Mouse (Mus musculus) B cell, adult 62 days (primary cell): Measurements from ENCODE around the gene Ntn1. TPM values are rescaled to one million over a fixed set of nuclear protein-coding genes. Genes with fewer than 3 reads are reported as not detected.

ENCODE experiments used
- total RNA-seq: library from RNA; stranded (reverse); gene quantifications from 4 replicates; pipeline ENCODE4 v1.2.4, GENCODE M21; 2023

The Ntn1 gene
- total RNA-seq, result not detected in 4 replicates

DNA sequence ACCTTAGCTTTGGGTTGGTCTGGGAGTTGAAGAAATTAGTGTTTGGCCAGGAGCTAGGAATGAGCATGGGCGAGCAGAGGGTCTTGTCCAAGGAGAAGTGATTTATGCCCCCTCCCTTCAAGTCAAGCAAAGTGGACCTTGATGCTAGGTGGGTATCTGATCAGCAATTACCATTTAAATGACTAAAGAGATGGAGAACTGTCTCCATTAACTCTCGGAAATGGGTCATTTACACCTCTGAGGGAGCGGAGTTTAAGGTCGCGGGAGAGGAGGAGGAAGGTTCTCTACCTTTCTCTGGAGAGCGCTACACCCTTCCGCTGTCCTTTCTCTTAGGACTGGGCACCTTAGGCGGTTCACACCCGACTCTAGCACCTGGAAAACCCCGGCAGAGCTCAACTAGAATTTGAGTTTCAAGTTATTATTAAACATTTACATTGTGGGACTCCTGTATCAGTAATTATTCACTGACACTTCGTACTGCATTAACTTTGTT, at the start of gene Ntn1:
TSS of gene Ntn1 (minus strand) at position 97 of the 493 bp plus-strand sequence.

DNA sequence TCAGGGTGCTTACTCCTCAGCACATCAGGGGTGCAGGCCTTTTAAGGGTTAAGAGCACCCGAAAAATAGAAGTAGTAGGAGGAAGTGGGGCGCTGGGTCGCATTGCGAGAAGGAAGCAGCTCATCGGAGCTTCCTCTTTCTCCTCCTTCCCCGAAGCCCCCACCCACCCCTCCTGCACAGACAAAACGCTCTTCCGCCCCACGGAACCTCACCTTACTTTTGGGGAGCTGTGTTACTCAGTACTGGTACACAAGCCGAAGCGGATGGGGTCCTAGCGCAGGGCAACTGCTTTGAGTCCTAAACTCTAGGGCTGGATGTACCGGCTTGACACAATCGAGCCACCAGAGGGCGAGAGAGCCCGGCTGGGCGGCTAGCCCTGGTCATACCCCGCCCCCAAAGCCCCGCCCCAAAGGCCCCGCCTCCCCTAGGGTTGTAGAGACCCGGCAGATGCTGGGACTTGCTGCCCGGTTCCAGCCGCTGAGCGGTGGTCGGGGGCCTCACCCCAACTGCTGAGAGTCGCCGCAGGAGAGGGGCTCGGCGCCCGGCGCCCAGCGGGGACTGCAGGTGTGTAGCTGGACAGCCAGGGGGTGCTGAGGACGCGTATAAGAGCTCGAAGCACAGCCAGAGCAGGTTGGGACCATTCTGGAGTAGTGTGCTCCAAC, 31.2 kb upstream of the Ntn1 start, which contains the start of gene Pik3r5:
TSS of gene Pik3r5 (plus strand) at position 423 of the 662 bp plus-strand sequence.

Other genes starting within 250 kb of the Ntn1 start
- gene Pik3r5, start 31.3 kb upstream of the Ntn1 start, total RNA-seq, result 33.9 to 37.8 TPM (median 34.5 TPM) in 4 replicates
- gene Pik3r6, start 102.2 kb upstream of the Ntn1 start, total RNA-seq, result 0.17 to 0.86 TPM (median 0.38 TPM) in 3 of 4 replicates, not detected in the other
- not detected in 4 replicates for gene Mfsd6l, start 155.4 kb upstream of the Ntn1 start, total RNA-seq
- not detected in 4 replicates for gene Ccdc42, start 186.2 kb upstream of the Ntn1 start, total RNA-seq